Mouse (Mus musculus): ENCODE results near the gene Tanc1. TPM values are rescaled to one million over a fixed set of nuclear protein-coding genes. Genes with fewer than 3 reads are reported as not detected.

Gene Tanc1
- total RNA-seq, 2 experiments from 2014 or later, result 0.45 to 0.84 TPM

GRCm38 (mm10) chr2:59710771-59711170 is 98.9 kb downstream of the Tanc1 start:
- ATAC-seq (replicated peaks; ENCODE audit: low FRiP score, poor library complexity, severe bottlenecking), result no peak

GRCm38 (mm10) chr2:59711992-59712391 is 100.2 kb downstream of the Tanc1 start:
- no peak for ATAC-seq (replicated peaks; ENCODE audit: low FRiP score, poor library complexity, severe bottlenecking)

- ATAC-seq (replicated peaks; ENCODE audit: low FRiP score, poor library complexity, severe bottlenecking), result no peak
Measured at GRCm38 (mm10) chr2:59712484-59712883, 100.6 kb downstream of the Tanc1 start.

GRCm38 (mm10) chr2:59713626-59714556 is 102.0 kb downstream of the Tanc1 start:
- no peak for ATAC-seq (replicated peaks; ENCODE audit: low FRiP score, poor library complexity, severe bottlenecking)

- ATAC-seq (replicated peaks; ENCODE audit: low FRiP score, poor library complexity, severe bottlenecking), result no peak
Measured at GRCm38 (mm10) chr2:59714992-59715391, 103.2 kb downstream of the Tanc1 start.

GRCm38 (mm10) chr2:59716461-59716860 is 104.6 kb downstream of the Tanc1 start:
- no peak for ATAC-seq (replicated peaks; ENCODE audit: low FRiP score, poor library complexity, severe bottlenecking)

GRCm38 (mm10) chr2:59717746-59718294 is 106.0 kb downstream of the Tanc1 start:
- no peak for ATAC-seq (replicated peaks; ENCODE audit: low FRiP score, poor library complexity, severe bottlenecking)

- ATAC-seq (replicated peaks; ENCODE audit: low FRiP score, poor library complexity, severe bottlenecking), result no peak
Measured at GRCm38 (mm10) chr2:59718601-59719416, 107.0 kb downstream of the Tanc1 start.

GRCm38 (mm10) chr2:59719831-59720230 is 108.0 kb downstream of the Tanc1 start:
- ATAC-seq (replicated peaks; ENCODE audit: low FRiP score, poor library complexity, severe bottlenecking), result no peak

- no peak for ATAC-seq (replicated peaks; ENCODE audit: low FRiP score, poor library complexity, severe bottlenecking)
Measured at GRCm38 (mm10) chr2:59721119-59721518, 109.3 kb downstream of the Tanc1 start.

GRCm38 (mm10) chr2:59721758-59722157 is 109.9 kb downstream of the Tanc1 start:
- ATAC-seq (replicated peaks; ENCODE audit: low FRiP score, poor library complexity, severe bottlenecking), result no peak

- ATAC-seq (replicated peaks; ENCODE audit: low FRiP score, poor library complexity, severe bottlenecking), result no peak
Measured at GRCm38 (mm10) chr2:59723311-59723710, 111.5 kb downstream of the Tanc1 start.

- ATAC-seq (replicated peaks; ENCODE audit: low FRiP score, poor library complexity, severe bottlenecking), result no peak
Measured at GRCm38 (mm10) chr2:59725518-59726185, 113.8 kb downstream of the Tanc1 start.

GRCm38 (mm10) chr2:59731831-59732230 is 120.0 kb downstream of the Tanc1 start:
- no peak for ATAC-seq (replicated peaks; ENCODE audit: low FRiP score, poor library complexity, severe bottlenecking)

- ATAC-seq (replicated peaks; ENCODE audit: low FRiP score, poor library complexity, severe bottlenecking), result no peak
Measured at GRCm38 (mm10) chr2:59733410-59733809, 121.6 kb downstream of the Tanc1 start.

- ATAC-seq (replicated peaks; ENCODE audit: low FRiP score, poor library complexity, severe bottlenecking), result no peak
Measured at GRCm38 (mm10) chr2:59736401-59736898, 124.6 kb downstream of the Tanc1 start.

- ATAC-seq (replicated peaks; ENCODE audit: low FRiP score, poor library complexity, severe bottlenecking), result no peak
Measured at GRCm38 (mm10) chr2:59737368-59737767, 125.5 kb downstream of the Tanc1 start.

GRCm38 (mm10) chr2:59738356-59738755 is 126.5 kb downstream of the Tanc1 start:
- ATAC-seq (replicated peaks; ENCODE audit: low FRiP score, poor library complexity, severe bottlenecking), result no peak

GRCm38 (mm10) chr2:59739036-59739435 is 127.2 kb downstream of the Tanc1 start:
- no peak for ATAC-seq (replicated peaks; ENCODE audit: low FRiP score, poor library complexity, severe bottlenecking)
